Mouse (Mus musculus): ENCODE results near the gene Acadvl.
"Not testable (repeated sequence)": the region's sequence is repeated elsewhere in the genome, so short reads cannot be mapped to it uniquely, and the experiment has no call there.

The Acadvl gene

GRCm38 (mm10) chr11:70026689-70027088 lies 11.5 kb upstream of the Acadvl start:
- peak; percentile 58 to 60 for DNase-seq

DNA sequence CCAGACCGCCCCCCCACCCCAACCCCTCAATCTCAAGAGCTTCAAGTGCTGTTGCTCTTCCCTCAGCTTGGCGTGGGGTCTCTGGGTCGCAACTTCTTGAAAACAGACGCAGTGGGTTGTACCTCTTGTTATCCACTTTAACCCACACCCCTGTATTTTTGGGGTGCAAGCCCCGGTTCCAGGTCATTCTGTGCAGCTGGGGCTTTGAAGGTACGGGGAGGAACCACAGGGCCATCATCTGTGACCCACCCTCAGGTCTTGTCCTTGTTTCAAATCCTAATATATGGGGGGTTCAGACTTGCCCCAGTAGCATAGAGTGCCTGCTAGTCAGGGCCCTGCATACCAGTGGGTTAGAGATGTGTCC lies 8.9 kb upstream of the Acadvl start:
- no peak for DNase-seq

DNA sequence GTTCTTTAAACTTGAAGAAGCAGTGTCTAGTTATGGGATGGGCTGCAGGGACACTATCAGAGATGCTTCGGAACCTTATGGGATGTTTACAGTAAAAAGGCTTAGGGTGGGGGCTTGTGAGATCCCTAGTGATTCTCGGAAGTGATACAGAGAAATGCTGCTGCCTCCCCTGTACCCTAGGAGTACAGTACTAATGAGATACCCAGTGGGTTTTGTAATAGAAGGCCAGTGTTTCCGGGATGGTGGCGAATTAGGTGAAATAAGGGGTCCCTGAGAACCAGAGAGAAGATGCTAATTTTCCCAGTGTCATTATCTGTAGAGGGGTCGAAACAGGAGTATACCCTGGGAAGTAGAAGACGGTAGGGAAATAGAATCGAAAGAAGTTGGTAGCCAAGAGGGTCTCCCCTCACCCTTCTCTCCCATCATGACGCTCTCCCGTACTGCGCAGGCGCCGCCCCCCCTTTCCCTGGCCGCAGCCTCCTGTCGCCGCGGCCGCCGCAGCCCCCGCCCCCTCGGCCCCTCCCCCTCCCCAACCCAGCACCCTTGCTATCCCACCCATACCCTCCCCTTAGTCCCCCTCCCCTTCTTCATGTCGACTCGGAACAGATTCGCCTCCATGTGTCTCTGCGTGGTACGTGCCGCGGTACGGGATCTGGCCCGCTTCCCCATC lies 8.4 kb upstream of the Acadvl start:
- DNase-seq: peak in 1 of 2 experiments; percentile 56

- DNase-seq: peak; percentile 96 to 98
These were observed 6.3 kb upstream of the Acadvl start for GRCm38 (mm10) chr11:70021264-70022132.

- DNase-seq: peak; percentile 80 to 82
These were observed 5.6 kb upstream of the Acadvl start for GRCm38 (mm10) chr11:70020731-70021263.

- DNase-seq: peak in 1 of 2 experiments; percentile 50
These were observed 4.9 kb upstream of the Acadvl start for GRCm38 (mm10) chr11:70020022-70020631.

- no peak for DNase-seq
These were observed 4.3 kb upstream of the Acadvl start for GRCm38 (mm10) chr11:70019495-70020021.

GRCm38 (mm10) chr11:70018131-70018990 lies 3.1 kb upstream of the Acadvl start:
- DNase-seq: peak; percentile 78 to 80

DNA sequence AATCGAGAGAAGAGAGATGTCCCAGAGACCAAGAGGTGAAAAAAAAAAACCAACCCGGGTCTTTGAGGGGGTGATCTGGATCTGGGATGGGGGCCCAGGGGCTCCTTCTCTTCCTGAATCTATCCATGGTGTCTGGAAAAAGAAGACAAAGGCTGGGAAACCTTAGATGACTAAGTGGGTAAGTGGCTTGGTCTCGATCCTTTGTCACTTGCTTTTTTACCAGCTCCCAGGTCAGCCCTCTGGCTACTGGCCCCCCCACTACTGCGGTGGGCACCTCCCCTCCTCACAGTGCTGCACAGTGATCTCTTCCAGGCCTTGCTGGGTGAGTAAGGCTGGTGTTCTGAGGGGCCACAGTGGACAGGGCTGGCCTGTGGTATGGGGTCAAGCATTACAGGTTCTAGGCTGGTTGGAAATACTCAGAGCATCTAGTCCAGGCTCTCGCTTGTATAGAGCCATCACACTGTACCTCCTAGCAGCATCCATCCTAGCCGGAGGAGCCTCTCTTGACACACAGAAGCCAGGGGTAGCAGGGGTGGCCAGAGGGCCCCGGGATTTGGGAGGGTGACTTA lies 2.1 kb upstream of the Acadvl start:
- no peak for DNase-seq

DNA sequence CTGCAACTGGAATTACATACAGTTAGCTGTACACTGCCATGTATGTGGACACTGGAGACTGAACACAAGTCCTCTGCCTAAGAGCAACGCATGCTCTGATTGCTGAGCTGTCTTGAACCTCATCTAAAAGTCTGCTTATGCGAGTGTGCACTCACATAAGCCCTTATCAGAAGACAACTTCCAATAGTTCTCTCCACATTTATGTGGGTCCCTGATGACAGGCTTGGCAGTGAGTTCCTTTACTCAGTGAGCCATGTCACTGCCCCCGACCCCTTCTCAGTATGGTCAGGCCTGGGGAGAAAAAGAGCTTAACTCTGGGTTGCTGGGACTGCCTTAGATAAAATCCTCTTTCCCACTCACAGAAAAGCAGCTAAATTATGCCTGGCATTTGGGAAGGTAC lies 1.5 kb upstream of the Acadvl start, which contains the start of gene Dlg4:
Gene Dlg4, plus strand, starts transcription at position 274 of the 400 bp plus-strand sequence.
- no peak for DNase-seq

DNA sequence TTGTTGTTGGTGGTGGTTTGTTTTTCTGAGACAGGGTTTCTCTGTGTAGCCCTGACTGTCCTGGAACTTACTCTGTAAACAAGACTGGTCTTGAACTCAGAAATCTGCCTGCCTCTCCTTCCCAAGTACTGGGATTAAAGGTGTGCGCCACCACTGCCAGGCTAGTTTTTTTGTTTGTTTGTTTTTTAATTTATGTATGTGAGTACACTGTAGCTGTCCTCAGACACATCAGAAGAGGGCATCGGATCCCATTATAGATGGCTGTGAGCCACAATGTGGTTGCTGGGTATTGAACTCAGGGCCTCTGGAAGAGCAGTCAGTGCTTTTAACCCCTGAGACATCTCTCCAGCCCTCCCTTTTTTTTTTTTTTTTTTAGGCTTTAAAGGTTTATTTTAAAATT lies 966 bp upstream of the Acadvl start:
- not testable (repeated sequence) for DNase-seq

- DNase-seq: no peak
These were observed 466 bp upstream of the Acadvl start for GRCm38 (mm10) chr11:70015677-70016076.

GRCm38 (mm10) chr11:70014051-70014450 lies 1.2 kb downstream of the Acadvl start:
- DNase-seq: no peak

DNA sequence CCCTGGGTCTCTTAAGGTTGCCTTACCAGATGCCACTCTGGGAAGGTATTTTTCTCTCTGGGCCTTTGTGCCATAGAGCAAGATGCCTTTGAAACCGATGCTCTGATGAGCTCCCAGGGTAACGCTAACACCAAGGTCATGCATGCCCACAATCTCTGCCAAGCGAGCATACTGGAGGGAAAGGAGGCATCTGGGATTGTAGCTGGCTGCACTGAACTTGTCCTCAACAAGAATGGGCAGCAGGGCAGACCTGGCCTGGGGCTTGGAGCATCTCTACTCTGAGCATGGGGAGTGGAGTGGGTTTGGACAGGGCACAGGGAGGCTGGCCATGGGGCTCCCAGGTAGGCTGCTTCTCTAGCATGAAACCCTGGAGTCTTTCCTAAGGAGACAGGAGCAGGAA lies 1.8 kb downstream of the Acadvl start:
- DNase-seq: no peak

GRCm38 (mm10) chr11:70012931-70013330 lies 2.3 kb downstream of the Acadvl start:
- no peak for DNase-seq

DNA sequence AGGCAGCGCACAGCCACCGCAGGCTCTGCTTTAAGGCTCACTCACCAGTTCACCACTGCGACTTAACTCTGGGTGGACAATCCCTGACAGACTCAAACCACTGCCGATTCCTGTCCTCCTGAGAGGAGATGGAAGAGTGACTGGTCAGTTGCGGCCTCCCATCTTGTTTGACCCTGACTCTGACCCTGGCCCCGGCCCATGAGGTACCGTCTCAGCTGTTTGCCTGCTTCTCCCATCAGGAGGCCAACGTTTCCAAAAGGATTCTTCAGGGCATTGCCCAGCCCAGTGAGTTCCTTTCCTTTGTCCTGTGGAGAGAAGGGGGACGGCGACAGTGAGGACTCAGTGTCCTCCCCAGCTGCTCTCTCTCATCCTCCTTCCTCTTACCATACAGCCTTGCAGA lies 4.2 kb downstream of the Acadvl start:
- DNase-seq: no peak

- no peak for DNase-seq
These were observed 4.7 kb downstream of the Acadvl start for GRCm38 (mm10) chr11:70010548-70010947.

DNA sequence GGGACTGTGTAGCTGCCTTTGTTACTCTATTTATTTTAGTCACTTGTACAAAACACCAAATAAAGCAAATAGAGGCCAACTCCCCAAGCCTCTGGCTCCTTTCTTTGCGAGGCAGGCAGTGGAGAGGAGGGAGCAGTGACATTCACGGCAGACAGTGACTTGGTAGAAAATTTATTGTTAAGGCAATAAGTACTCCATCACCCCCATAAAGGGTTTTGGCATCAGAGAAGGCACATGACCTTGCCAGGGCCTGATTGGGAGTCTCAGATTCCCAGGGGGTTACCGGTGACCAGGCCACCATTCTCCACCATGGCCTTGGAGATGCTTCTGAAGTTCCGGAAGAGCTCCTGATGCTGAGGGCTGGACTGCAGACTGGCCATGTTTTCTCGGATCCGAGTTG lies 5.2 kb downstream of the Acadvl start:
- no peak for DNase-seq

DNA sequence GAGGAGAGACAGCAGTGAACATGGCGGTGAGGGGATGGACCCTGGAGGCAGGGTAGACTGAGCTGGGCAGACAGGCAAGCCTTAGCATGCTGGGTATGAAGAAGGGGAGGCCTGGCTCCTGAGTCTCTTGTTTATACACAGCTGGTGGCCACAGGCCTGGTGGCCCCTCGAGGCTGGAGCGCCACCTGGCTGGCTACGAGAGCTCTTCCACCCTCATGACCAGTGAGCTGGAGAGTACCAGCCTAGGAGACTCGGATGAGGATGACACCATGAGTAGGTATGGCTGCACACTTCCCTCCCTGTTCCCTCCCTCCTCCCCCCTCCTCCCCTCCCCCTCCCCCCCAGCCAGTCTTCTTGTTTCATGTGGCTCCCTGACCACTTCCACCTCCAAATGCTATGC lies 9.7 kb downstream of the Acadvl start:
- no peak for DNase-seq

DNA sequence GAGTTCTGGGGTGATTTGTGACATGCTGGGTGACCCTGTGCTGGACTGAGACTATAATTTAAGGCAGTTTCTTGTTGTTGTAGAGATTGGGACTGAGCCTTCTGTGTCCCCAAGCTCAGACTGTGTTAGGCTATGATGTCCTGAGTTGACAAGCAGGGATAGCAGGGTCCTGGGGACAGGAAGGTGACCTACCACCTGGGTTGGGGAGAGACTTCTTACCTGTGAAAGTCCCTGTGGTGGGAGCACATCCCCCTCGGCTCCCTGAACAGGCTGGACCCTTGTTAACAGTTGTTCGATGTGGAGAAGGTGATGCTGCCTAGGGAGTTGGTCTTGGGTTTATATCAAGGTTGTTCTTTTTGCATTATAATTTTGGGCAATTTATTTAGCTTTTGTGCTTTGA lies 12.7 kb downstream of the Acadvl start:
- DNase-seq: no peak

DNA sequence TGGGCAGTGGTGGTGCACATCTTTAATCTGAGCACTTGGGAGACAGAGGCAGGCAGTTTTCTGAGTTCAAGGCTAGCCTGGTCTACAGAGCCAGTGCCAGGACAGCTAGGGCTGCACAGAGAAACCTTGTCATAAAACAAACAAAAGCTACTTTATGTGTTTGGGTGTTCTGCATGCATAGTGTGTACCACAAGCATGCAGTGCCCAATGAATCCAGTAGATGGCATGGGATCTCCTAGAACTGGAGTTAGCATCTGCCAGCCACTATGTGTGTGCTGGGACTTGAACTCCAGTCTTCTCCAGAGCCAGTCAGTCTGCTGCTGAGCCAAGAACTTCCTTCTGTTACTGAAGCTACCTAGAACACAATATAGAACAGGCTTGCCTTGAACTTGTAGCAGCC lies 13.3 kb downstream of the Acadvl start:
- no peak for DNase-seq

- DNase-seq: no peak
These were observed 14.1 kb downstream of the Acadvl start for GRCm38 (mm10) chr11:70001159-70001558.
